Mouse (Mus musculus): ENCODE data around the gene Olfr800. TPM values are rescaled to one million over a fixed set of nuclear protein-coding genes. Genes with fewer than 3 reads are reported as not detected.

The Olfr800 gene
- not detected for total RNA-seq (2021)

- intact Hi-C loops (cut with DNase I): no loop called here
- DNase-seq (ENCODE audit: low spot score in 2 of 2): no peak
Observed at GRCm38 (mm10) chr10:129657394-129657793, at the start of gene Olfr800. Gene Olfr800, plus strand, starts transcription at chr10:129657694.

- DNase-seq (ENCODE audit: low spot score in 2 of 2): no peak
- intact Hi-C loops (cut with DNase I): no loop called here
Observed at GRCm38 (mm10) chr10:129612470-129612869, 45.0 kb upstream of the Olfr800 start, which contains the start of gene Olfr796. Gene Olfr796, minus strand, starts transcription at chr10:129612570.

- intact Hi-C loops (cut with DNase I): no loop called here
- DNase-seq (ENCODE audit: low spot score in 2 of 2): no peak
Observed at GRCm38 (mm10) chr10:129621724-129622123, 35.8 kb upstream of the Olfr800 start.

GRCm38 (mm10) chr10:129623251-129623650 lies 34.2 kb upstream of the Olfr800 start:
- intact Hi-C loops (cut with DNase I): no loop called here
- no peak for DNase-seq (ENCODE audit: low spot score in 2 of 2)

GRCm38 (mm10) chr10:129627834-129628233 lies 29.7 kb upstream of the Olfr800 start, which contains the start of gene Olfr798:
Gene Olfr798, minus strand, starts transcription at chr10:129627934.
- intact Hi-C loops (cut with DNase I): no loop called here
- no peak for DNase-seq (ENCODE audit: low spot score in 2 of 2)

GRCm38 (mm10) chr10:129637184-129637583 lies 20.3 kb upstream of the Olfr800 start, which contains the start of gene Olfr799:
Gene Olfr799, plus strand, starts transcription at chr10:129637484.
- DNase-seq (ENCODE audit: low spot score in 2 of 2): no peak
- intact Hi-C loops (cut with DNase I): no loop called here

- intact Hi-C loops (cut with DNase I): no loop called here
- no peak for DNase-seq (ENCODE audit: low spot score in 2 of 2)
Observed at GRCm38 (mm10) chr10:129651763-129652162, 5.7 kb upstream of the Olfr800 start.

- DNase-seq (ENCODE audit: low spot score in 2 of 2): no peak
- intact Hi-C loops (cut with DNase I): no loop called here
Observed at GRCm38 (mm10) chr10:129673765-129674164, 16.3 kb downstream of the Olfr800 start, which contains the start of gene Olfr801. Gene Olfr801, minus strand, starts transcription at chr10:129673865.

- no peak for DNase-seq (ENCODE audit: low spot score in 2 of 2)
- intact Hi-C loops (cut with DNase I): no loop called here
Observed at GRCm38 (mm10) chr10:129688069-129688468, 30.6 kb downstream of the Olfr800 start, which contains the start of gene Olfr802. Gene Olfr802, minus strand, starts transcription at chr10:129688169.

- no peak for DNase-seq (ENCODE audit: low spot score in 2 of 2)
Observed at GRCm38 (mm10) chr10:129694186-129694585, 36.7 kb downstream of the Olfr800 start, which contains the start of gene Olfr803. Gene Olfr803, minus strand, starts transcription at chr10:129694286.

GRCm38 (mm10) chr10:129702910-129703309 lies 45.4 kb downstream of the Olfr800 start, which contains the start of gene Olfr804:
Gene Olfr804, plus strand, starts transcription at chr10:129703210.
- DNase-seq (ENCODE audit: low spot score in 2 of 2): no peak
- intact Hi-C loops (cut with DNase I): no loop called here

More at GRCm38 (mm10) chr10:129694186-129694585, 36.7 kb downstream of the Olfr800 start, which contains the start of gene Olfr803:
- intact Hi-C loops (cut with DNase I): no loop called here

Other genes starting within 250 kb of the Olfr800 start
- gene Olfr786, start 230.4 kb upstream of the Olfr800 start, total RNA-seq (2021): not detected
- gene Olfr787, start 195.8 kb upstream of the Olfr800 start, total RNA-seq (2021): not detected
- gene Olfr788, start 186.7 kb upstream of the Olfr800 start, total RNA-seq (2021): not detected
- not detected for gene Olfr789, start 172.9 kb upstream of the Olfr800 start, total RNA-seq (2021)
- gene Olfr790, start 159.2 kb upstream of the Olfr800 start, total RNA-seq (2021): not detected
- not detected for gene Olfr791, start 135.9 kb upstream of the Olfr800 start, total RNA-seq (2021)
- gene Olfr792, start 118.5 kb upstream of the Olfr800 start, total RNA-seq (2021): not detected
- gene Olfr794, start 90.0 kb upstream of the Olfr800 start, total RNA-seq (2021): not detected
- not detected for gene Olfr796, start 45.1 kb upstream of the Olfr800 start, total RNA-seq (2021)
- not detected for gene Olfr798, start 29.8 kb upstream of the Olfr800 start, total RNA-seq (2021)
- gene Olfr799, start 20.2 kb upstream of the Olfr800 start, total RNA-seq (2021): not detected
- not detected for gene Olfr801, start 16.2 kb downstream of the Olfr800 start, total RNA-seq (2021)
- gene Olfr802, start 30.5 kb downstream of the Olfr800 start, total RNA-seq (2021): under 1 TPM; 0.07 to 0.15 TPM
- not detected for gene Olfr803, start 36.6 kb downstream of the Olfr800 start, total RNA-seq (2021)
- not detected for gene Olfr804, start 45.5 kb downstream of the Olfr800 start, total RNA-seq (2021)
- gene Olfr805, start 71.7 kb downstream of the Olfr800 start, total RNA-seq (2021): not detected
- gene Olfr806, start 84.2 kb downstream of the Olfr800 start, total RNA-seq (2021): not detected
- not detected for gene Olfr807, start 100.1 kb downstream of the Olfr800 start, total RNA-seq (2021)
- gene Olfr808, start 107.8 kb downstream of the Olfr800 start, total RNA-seq (2021): not detected
- gene Olfr809, start 116.9 kb downstream of the Olfr800 start, total RNA-seq (2021): not detected
- not detected for gene Olfr810, start 137.2 kb downstream of the Olfr800 start, total RNA-seq (2021)
- not detected for gene Olfr811, start 146.7 kb downstream of the Olfr800 start, total RNA-seq (2021)
- not detected for gene Olfr812, start 188.4 kb downstream of the Olfr800 start, total RNA-seq (2021)
- gene Olfr813, start 197.7 kb downstream of the Olfr800 start, total RNA-seq (2021): not detected
- gene Olfr814, start 222.2 kb downstream of the Olfr800 start, total RNA-seq (2021): not detected
- gene Olfr815, start 248.2 kb downstream of the Olfr800 start, total RNA-seq (2021): not detected

Data from left cerebral cortex, postnatal 36 days (tissue).